Mouse (Mus musculus): ENCODE results near the gene C1d. TPM values are rescaled to one million over a fixed set of nuclear protein-coding genes. Genes with fewer than 3 reads are reported as not detected.
A peak's percentile ranks its signal among the peaks of the same experiment; 100 is the strongest.
"Not testable (repeated sequence)": the region's sequence is repeated elsewhere in the genome, so short reads cannot be mapped to it uniquely, and the experiment has no call there.

Gene C1d
- total RNA-seq (2021), result 10 to 100 TPM; 63.4 to 67.1 TPM

GRCm38 (mm10) chr11:17257443-17257842, at the start of gene C1d:
Gene C1d, plus strand, starts transcription at chr11:17257579.
- intact Hi-C loops (cut with DNase I), result no loop called here
- peak; percentile 95 to 99 for DNase-seq (ENCODE audit: extremely low spot score in 1 of 2, low spot score in 2 of 2)

- intact Hi-C loops (cut with DNase I), result loop anchor here (5.0 kb wide), 1 partner anchor 49 kb away; no protein-coding TSS in a partner anchor
- peak; percentile 96 to 98 for DNase-seq (ENCODE audit: extremely low spot score in 1 of 2, low spot score in 2 of 2)
These were observed 45.9 kb upstream of the C1d start, which contains the start of gene Pno1 for GRCm38 (mm10) chr11:17211258-17212140. Gene Pno1, minus strand, starts transcription at chr11:17211568.

GRCm38 (mm10) chr11:17212141-17212495, 45.3 kb upstream of the C1d start:
- intact Hi-C loops (cut with DNase I), result loop anchor here (5.0 kb wide), 1 partner anchor 50 kb away; no protein-coding TSS in a partner anchor
- peak in 1 of 2 experiments; percentile 26 for DNase-seq (ENCODE audit: extremely low spot score in 1 of 2, low spot score in 2 of 2)

DNA sequence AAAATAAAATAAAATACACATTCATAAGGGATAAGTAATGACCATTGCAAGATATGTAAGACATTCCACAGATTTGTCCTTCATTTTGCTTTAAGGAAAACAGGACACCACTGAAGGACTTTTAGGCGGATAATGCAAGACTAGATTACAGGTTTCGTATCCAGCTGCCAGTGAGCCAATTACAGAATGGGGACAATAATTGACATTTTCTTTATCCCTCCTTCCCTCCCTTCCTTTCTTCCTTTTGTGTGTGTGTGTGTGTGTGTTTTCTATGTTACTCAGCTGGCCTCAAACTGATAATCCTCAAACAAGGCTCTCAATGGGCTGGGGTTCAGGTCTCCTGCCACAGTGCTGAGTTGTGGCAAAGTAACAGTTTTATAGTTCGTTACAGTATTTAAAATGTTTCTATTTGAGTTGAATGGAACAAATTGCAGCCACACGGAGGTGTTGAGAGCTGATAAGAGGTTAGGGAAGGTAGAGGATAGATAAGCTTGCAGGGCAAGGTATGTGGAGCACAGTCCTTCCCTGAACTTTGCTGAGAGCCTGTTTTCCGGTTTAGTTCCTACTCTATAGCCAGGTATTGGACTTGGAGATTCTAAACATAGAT, 44.4 kb upstream of the C1d start:
- intact Hi-C loops (cut with DNase I), result loop anchor here (5.0 kb wide), 1 partner anchor 51 kb away; no protein-coding TSS in a partner anchor

GRCm38 (mm10) chr11:17215475-17215874, 41.9 kb upstream of the C1d start:
- intact Hi-C loops (cut with DNase I), result no loop called here
- DNase-seq (ENCODE audit: extremely low spot score in 1 of 2, low spot score in 2 of 2), result no peak

More for the DNA sequence above, 44.4 kb upstream of the C1d start:
- DNase-seq (ENCODE audit: extremely low spot score in 1 of 2, low spot score in 2 of 2), result no peak

DNA sequence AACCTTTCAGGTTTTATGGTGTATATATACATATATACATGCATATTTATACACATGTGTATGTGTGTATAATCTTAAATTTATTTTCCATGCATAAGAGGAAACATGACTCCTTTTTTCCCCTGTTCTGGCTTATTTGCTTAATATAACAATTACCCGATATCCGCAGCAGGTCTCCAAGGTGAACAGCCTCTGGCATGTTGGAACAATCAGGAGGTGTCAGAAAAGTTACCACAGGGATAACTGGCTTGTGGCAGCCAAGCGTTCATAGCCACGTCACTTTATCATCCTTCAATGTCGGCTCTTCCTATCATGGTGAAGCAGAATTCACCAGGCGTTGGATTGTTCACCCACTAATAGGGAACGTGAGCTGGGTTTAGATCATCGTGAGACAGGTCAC, 36.3 kb upstream of the C1d start:
- intact Hi-C loops (cut with DNase I), result no loop called here
- no peak for DNase-seq (ENCODE audit: extremely low spot score in 1 of 2, low spot score in 2 of 2)

GRCm38 (mm10) chr11:17232792-17233191, 24.6 kb upstream of the C1d start:
- intact Hi-C loops (cut with DNase I), result no loop called here
- DNase-seq (ENCODE audit: extremely low spot score in 1 of 2, low spot score in 2 of 2), result no peak

- DNase-seq (ENCODE audit: extremely low spot score in 1 of 2, low spot score in 2 of 2), result no peak
- intact Hi-C loops (cut with DNase I), result no loop called here
These were observed 20.8 kb upstream of the C1d start for GRCm38 (mm10) chr11:17236449-17237037.

DNA sequence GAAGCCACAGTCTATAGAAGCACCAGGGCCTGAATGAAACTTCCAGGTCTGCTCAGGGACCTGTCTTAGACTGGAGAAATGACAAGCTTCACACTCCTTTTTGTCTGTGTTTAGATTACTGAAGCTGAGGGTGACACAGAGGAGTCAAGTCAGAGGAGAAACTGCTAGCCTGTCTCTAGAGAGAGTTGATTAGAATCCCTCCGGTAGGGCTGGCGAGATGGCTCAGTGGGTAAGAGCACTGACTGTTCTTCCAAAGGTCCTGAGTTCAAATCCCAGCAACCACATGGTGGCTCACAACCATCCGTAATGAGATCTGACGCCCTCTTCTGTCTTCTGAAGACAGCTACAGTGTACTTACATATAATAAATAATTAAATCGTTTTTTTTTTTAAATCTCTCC, 18.8 kb upstream of the C1d start:
- DNase-seq (ENCODE audit: extremely low spot score in 1 of 2, low spot score in 2 of 2); intact Hi-C loops (cut with DNase I): not testable (repeated sequence)

DNA sequence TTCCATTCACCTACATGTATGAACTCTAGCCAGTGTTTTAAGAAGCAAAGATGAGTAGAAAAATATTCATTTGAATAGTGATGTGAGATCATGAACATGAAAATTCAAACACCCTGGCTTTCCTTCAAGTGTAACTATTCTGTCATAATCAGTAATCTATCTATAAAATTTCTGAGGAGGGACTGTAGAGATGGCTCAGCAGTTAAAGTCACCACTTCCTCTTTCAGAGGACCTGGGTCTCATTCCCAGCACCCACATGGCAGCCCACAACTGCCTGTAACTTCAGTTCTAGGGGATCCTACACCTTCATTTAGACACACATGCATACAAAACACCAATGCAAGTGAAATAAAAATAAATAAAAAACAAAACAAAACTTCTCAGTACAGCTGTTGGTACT, 8.7 kb upstream of the C1d start:
- no peak for DNase-seq (ENCODE audit: extremely low spot score in 1 of 2, low spot score in 2 of 2)
- intact Hi-C loops (cut with DNase I), result no loop called here

DNA sequence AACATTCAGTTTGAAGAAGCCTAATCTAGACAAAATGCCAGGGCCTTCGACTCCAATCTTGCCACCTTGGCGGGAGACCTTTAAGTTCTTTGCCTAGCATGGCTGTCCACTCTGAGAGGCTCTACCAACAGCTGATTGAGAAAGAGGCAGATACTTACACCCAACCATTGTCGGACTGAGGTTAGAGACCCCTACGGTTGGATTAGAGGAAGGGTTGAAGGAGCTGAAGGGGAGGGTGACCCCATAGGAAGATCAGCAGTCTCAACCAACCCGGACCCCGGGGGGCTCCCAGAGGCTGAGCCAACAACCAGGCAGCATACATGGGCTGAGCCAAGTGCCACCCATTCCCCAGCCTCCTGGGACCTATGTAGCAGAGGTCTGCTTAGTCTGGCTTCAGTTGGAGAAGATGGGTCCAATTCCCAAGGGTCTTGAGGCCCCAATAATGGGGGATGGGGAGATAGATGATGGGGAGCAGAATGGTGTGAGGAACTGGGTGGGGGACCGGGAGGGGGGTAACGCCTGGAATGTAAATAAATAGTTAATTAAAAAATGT, 490 bp upstream of the C1d start:
- intact Hi-C loops (cut with DNase I), result no loop called here
- peak; percentile 4 to 32 for DNase-seq (ENCODE audit: extremely low spot score in 1 of 2, low spot score in 2 of 2)

DNA sequence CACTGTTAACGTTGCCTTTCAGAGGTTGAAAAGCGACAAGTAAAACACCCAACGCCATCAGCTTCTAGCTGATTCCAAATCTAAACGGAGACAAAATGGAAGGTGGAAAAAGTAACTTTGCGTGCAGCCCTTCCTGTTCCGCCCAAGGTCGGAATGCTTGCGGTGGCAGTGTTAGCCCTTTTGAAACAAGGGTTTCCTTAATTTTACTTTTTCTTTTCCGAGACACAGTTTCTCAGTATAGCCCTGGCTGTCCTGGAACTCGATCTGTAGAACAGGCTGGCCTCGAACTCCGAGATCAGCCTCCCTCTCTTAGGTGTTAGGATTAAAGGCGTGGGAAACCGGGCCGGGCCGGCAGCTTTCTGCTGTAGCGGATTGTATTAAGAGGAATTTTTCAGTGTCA, 482 bp downstream of the C1d start:
- intact Hi-C loops (cut with DNase I), result no loop called here
- DNase-seq (ENCODE audit: extremely low spot score in 1 of 2, low spot score in 2 of 2), result peak; percentile 8 to 36

- DNase-seq (ENCODE audit: extremely low spot score in 1 of 2, low spot score in 2 of 2), result no peak
- intact Hi-C loops (cut with DNase I), result no loop called here
These were observed 9.8 kb downstream of the C1d start for GRCm38 (mm10) chr11:17267176-17267575.

- no peak for DNase-seq (ENCODE audit: extremely low spot score in 1 of 2, low spot score in 2 of 2)
- intact Hi-C loops (cut with DNase I), result no loop called here
These were observed 11.4 kb downstream of the C1d start for GRCm38 (mm10) chr11:17268801-17269200.

- intact Hi-C loops (cut with DNase I), result loop anchor here (10.0 kb wide), 2 partner anchors 185 to 1585 kb away; no protein-coding TSS in a partner anchor
- DNase-seq (ENCODE audit: extremely low spot score in 1 of 2, low spot score in 2 of 2), result peak in 1 of 2 experiments; percentile 29
These were observed 22.6 kb downstream of the C1d start for GRCm38 (mm10) chr11:17279959-17280358.

GRCm38 (mm10) chr11:17284055-17284454, 26.7 kb downstream of the C1d start:
- DNase-seq (ENCODE audit: extremely low spot score in 1 of 2, low spot score in 2 of 2), result peak in 1 of 2 experiments; percentile 26
- intact Hi-C loops (cut with DNase I), result loop anchor here (10.0 kb wide), 2 partner anchors 181 to 1581 kb away; no protein-coding TSS in a partner anchor

DNA sequence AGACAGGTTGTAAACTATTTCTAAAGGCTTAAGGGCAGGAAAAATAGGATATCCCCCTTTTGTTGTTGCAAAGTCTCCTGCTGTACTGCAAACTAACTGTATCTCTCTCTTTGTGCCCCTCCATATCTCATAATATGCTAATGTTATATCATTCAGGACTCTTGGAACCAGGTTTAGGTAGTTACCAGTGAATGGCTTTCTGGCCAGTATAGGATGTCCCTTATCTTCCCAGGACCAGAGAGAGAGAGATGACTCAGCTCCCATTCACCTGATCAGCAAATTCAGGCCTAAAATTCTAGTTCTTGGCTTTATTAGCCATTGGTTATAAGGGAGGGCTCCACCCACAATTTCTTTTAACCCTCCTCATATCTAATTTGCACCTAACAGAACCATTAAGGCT, 31.5 kb downstream of the C1d start:
- DNase-seq (ENCODE audit: extremely low spot score in 1 of 2, low spot score in 2 of 2), result no peak
- intact Hi-C loops (cut with DNase I), result loop anchor here (10.0 kb wide), 2 partner anchors 176 to 1576 kb away; no protein-coding TSS in a partner anchor

DNA sequence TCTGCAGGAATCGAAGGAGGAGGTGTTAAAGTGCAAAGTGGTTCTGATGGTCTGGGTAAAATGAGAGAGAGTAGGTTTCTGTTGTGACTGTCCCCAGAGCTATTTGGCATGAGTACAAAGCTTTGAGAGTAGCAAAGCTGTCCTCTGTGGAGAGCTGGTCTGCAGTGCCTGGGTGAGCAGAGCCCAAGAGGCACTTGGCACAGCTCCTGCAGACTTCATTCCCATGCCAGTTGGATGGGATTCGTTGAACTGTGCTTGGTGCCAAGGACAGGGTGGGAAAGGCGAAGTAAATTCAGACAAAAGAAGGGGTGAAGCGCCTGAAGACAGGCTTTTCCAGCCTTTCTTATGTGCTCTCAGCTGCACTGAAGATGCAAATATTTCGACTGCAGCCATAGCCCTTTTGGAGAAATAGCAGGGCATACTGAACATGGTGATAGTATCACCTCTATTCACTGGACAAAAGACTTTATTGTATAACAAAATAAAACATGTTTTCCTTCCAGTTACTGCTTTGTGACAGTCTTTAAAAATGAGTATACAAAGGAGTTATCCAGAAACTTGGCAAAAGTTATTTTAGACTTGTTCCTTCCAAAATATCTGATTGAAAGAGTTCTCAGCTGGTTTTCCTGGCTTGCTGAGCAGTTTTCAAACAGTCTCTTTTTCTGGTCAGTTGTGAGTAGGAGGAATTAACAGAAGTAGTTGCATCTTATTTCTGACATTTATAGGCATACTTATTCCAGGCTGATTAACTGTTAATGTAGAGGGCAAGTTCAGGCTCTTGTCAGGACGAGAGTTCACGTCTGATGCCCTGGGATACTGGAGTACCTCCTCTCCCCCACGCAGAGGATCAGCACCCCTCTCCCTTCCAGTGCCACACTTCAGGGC, 48.9 kb downstream of the C1d start:
- DNase-seq (ENCODE audit: extremely low spot score in 1 of 2, low spot score in 2 of 2), result peak; percentile 57 to 72
- intact Hi-C loops (cut with DNase I), result no loop called here
